8 mouse cellular contexts compared by ENCODE assay signal in the genomic region with DNA sequence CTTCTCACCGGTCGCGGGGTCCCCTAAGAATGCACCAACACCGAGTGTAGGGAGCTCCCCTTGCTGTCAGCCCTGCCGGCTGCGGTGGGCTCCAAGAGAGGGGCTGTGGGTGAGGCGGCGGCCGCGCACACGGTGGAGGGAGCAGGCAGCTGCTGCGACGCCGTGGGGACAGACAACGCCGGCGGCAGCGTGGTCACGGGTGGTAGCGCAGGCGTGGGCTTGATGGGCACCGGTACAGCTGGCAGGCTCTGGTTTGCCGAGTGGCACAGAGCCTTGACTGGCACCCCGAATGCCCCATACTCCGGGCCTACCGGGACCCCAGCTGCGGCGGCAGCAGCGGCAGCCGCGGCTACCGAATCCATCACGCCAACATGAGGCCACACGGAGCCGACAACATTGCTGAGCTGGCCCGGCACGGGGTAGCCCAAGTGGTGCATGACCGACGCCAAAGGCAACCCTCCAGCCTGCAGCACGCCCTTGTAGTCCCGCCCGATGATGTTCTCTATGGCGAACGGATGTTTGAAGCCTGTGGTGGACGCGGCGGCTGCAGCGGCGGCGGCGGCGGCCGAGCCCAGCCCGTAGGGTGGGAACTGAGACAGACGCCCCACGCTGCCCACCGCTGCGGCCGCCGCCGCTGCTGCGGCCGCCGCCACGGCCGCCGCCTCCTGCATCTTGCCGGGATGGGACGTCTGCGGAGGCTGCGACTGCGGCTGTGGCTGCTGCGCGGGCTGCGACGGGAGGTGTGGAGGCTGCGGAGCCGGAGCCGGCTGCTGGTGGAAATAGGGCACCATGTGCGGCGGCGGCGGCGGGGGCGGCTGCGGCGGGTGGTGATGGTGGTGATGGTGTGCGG. TPM values are rescaled to one million over a fixed set of nuclear protein-coding genes. Genes with fewer than 3 reads are reported as not detected.
DNase-seq lines count a peak whose midpoint lies in the region; ATAC-seq lines count a peak whose summit lies in the region.

No protein-coding gene starts in this region.

- H3K9ac ChIP-seq in liver, embryonic 11.5 days (ENCODE audit: low read depth, low read length): no peak overlapping the region
- H3K9ac ChIP-seq in forebrain, embryonic 12.5 days: peak overlapping the region; percentile 47
- H3K9ac ChIP-seq in intestine, embryonic 14.5 days (ENCODE audit: low read length): no peak overlapping the region
- H3K9ac ChIP-seq in midbrain, embryonic 12.5 days (replicated peaks): peak overlapping the region; percentile 45

- peak overlapping the region; percentile 60 for H3K4me2 ChIP-seq in liver, embryonic 11.5 days
- peak overlapping the region; percentile 88 for H3K4me2 ChIP-seq in forebrain, embryonic 12.5 days
- peak overlapping the region; percentile 67 for H3K4me2 ChIP-seq in intestine, embryonic 14.5 days (ENCODE audit: low read length)
- H3K4me2 ChIP-seq in midbrain, embryonic 12.5 days (replicated peaks): peak overlapping the region; percentile 87

- no peaks in the 10 kb centered on the region for H3K36me3 ChIP-seq in liver, embryonic 11.5 days (ENCODE audit: control insufficient read depth, insufficient read depth, low read length)
- H3K36me3 ChIP-seq in forebrain, embryonic 12.5 days (replicated peaks): no peaks in the 10 kb centered on the region
- no peaks in the 10 kb centered on the region for H3K36me3 ChIP-seq in intestine, embryonic 14.5 days (ENCODE audit: control insufficient read depth, insufficient read depth, low read length)
- no peaks in the 10 kb centered on the region for H3K36me3 ChIP-seq in midbrain, embryonic 12.5 days

- H3K27me3 ChIP-seq in liver, embryonic 11.5 days (replicated peaks; ENCODE audit: control insufficient read depth, insufficient read depth, low read length): peaks cover 99% of the 10 kb centered on the region
- peaks cover 99% of the 10 kb centered on the region for H3K27me3 ChIP-seq in forebrain, embryonic 12.5 days
- H3K27me3 ChIP-seq in intestine, embryonic 14.5 days (replicated peaks; ENCODE audit: control insufficient read depth, insufficient read depth, low read length): peaks cover 100% of the 10 kb centered on the region
- H3K27me3 ChIP-seq in midbrain, embryonic 12.5 days: peaks cover 100% of the 10 kb centered on the region

- WGBS in liver, embryonic 11.5 days: 1% methylated on average over 86 of the region's 88 CpGs
- WGBS in forebrain, embryonic 12.5 days: under 1% methylated on average over 87 of the region's 88 CpGs
- 1% methylated on average over 88 of the region's 88 CpGs for WGBS in intestine, embryonic 14.5 days
- under 1% methylated on average over 72 of the region's 88 CpGs for WGBS in midbrain, embryonic 12.5 days

- DNase-seq in liver, embryonic 11.5 days (ENCODE audit: low spot score): peak; percentile 61
- DNase-seq in liver: no peak
- DNase-seq in adrenal gland, postnatal 14 days: peak; percentile 19
- peak; percentile 82 for DNase-seq in intestine, embryonic 14.5 days (ENCODE audit: low spot score)
- DNase-seq in testis, postnatal 14 days (ENCODE audit: low spot score): peak; percentile 24
- no peak for DNase-seq in thymus, postnatal 10 days (ENCODE audit: low spot score in 2 of 2)

- peak overlapping the region; percentile 39 for H3K4me3 ChIP-seq in liver, embryonic 11.5 days (ENCODE audit: low read depth, low read length)
- peak overlapping the region; percentile 51 for H3K4me3 ChIP-seq in forebrain, embryonic 12.5 days (replicated peaks)
- peak overlapping the region; percentile 42 for H3K4me3 ChIP-seq in intestine, embryonic 14.5 days (ENCODE audit: low read depth, low read length)
- H3K4me3 ChIP-seq in midbrain, embryonic 12.5 days: peak overlapping the region; percentile 55

- H3K9me3 ChIP-seq in liver, embryonic 11.5 days (ENCODE audit: control insufficient read depth, low read length): no peaks in the 10 kb centered on the region
- H3K9me3 ChIP-seq in forebrain, embryonic 12.5 days: no peaks in the 10 kb centered on the region
- H3K9me3 ChIP-seq in intestine, embryonic 14.5 days (ENCODE audit: control insufficient read depth, low read length): no peaks in the 10 kb centered on the region
- no peaks in the 10 kb centered on the region for H3K9me3 ChIP-seq in midbrain, embryonic 12.5 days

- peaks cover 8% of the 10 kb centered on the region; the same call in 1 of the 2 replicates for H3K4me1 ChIP-seq in liver, embryonic 11.5 days (replicated peaks; ENCODE audit: control insufficient read depth, insufficient read depth, low read length)
- peaks cover 54% of the 10 kb centered on the region for H3K4me1 ChIP-seq in forebrain, embryonic 12.5 days
- H3K4me1 ChIP-seq in intestine, embryonic 14.5 days (replicated peaks; ENCODE audit: control insufficient read depth, insufficient read depth, low read length): peaks cover 11% of the 10 kb centered on the region
- H3K4me1 ChIP-seq in midbrain, embryonic 12.5 days: peaks cover 56% of the 10 kb centered on the region

- no peak for ATAC-seq in liver, embryonic 11.5 days (replicated peaks; ENCODE audit: low FRiP score)
- ATAC-seq in forebrain, embryonic 12.5 days (ENCODE audit: low FRiP score): peak; percentile 49
- ATAC-seq in intestine, embryonic 14.5 days (replicated peaks; ENCODE audit: low FRiP score, low TSS enrichment, low read depth): 0 out of 2 replicates have a peak, but pooled peaks have one; percentile 22
- ATAC-seq in midbrain, embryonic 12.5 days (ENCODE audit: low FRiP score, low read depth): peak; percentile 63

- no peak overlapping the region for H3K27ac ChIP-seq in liver, embryonic 11.5 days (ENCODE audit: low read depth, low read length)
- no peak overlapping the region for H3K27ac ChIP-seq in forebrain, embryonic 12.5 days
- no peak overlapping the region for H3K27ac ChIP-seq in intestine, embryonic 14.5 days (ENCODE audit: low read depth)
- H3K27ac ChIP-seq in midbrain, embryonic 12.5 days (replicated peaks): no peak overlapping the region

RNA-seq across cellular contexts. Expression of a gene that starts 1.0 kb away (rescaled TPM):
- polyA plus RNA-seq in liver, embryonic 11.5 days (2014; fragmentation: Nextera tagmentation; extraction: Ambion mirVana): not detected in 2 replicates
- not detected in 2 replicates for total RNA-seq in adrenal gland, postnatal 14 days (2021)
- polyA plus RNA-seq in forebrain, embryonic 12.5 days (2016; fragmentation: Nextera tagmentation; extraction: Ambion mirVana): 0.66 and 0.74 TPM in 2 replicates
- not detected in 2 replicates for polyA plus RNA-seq in intestine, embryonic 14.5 days (2014; fragmentation: Nextera tagmentation; extraction: Ambion mirVana)
- polyA plus RNA-seq in midbrain, embryonic 12.5 days (2016; fragmentation: Nextera tagmentation; extraction: Ambion mirVana): 0.59 and 0.76 TPM in 2 replicates

Comparison
In these comparisons a context has a peak if more than half of its experiments do, and no peak if none do; other contexts are left out.
1. DNase-seq: peak in liver, embryonic 11.5 days (single experiment), adrenal gland, postnatal 14 days (single experiment), intestine, embryonic 14.5 days (single experiment) and testis, postnatal 14 days (single experiment); none in liver (single experiment) and thymus, postnatal 10 days (0 of 2).
2. H3K9ac ChIP-seq: peak in forebrain, embryonic 12.5 days (single experiment) and midbrain, embryonic 12.5 days (single experiment); none in liver, embryonic 11.5 days (single experiment) and intestine, embryonic 14.5 days (single experiment).
3. Peak in every context shown above with its lines, with median percentiles within 50 percentile points of each other: H3K4me2 ChIP-seq and H3K4me3 ChIP-seq.